Mouse (Mus musculus) neural tube, embryonic 13.5 days (tissue): ENCODE measurements around the gene Haus5. TPM values are rescaled to one million over a fixed set of nuclear protein-coding genes. Genes with fewer than 3 reads are reported as not detected.

Experiments
- polyA plus RNA-seq: library from polyadenylated mRNA; unstranded; fragments of >200 nt; fragmentation: Nextera tagmentation; extraction: Ambion mirVana; gene quantifications from 2 replicates; pipeline ENCODE4 v1.2.1, GENCODE M21; 2015

Haus5 gene
- polyA plus RNA-seq, 1 experiment from 2014 or later = 22.0 TPM

Other genes starting within 250 kb of the Haus5 start
- 1.0 TPM in 1 of 2 replicates, not detected in the other for gene Hcst, start 245.1 kb downstream of the Haus5 start, polyA plus RNA-seq
- gene Nfkbid, start 243.3 kb downstream of the Haus5 start, polyA plus RNA-seq = 1.9 and 2.8 TPM in 2 replicates
- gene Aplp1, start 219.5 kb downstream of the Haus5 start, polyA plus RNA-seq = 528 and 571 TPM in 2 replicates
- gene Kirrel2, start 207.3 kb downstream of the Haus5 start, polyA plus RNA-seq = 3.3 and 3.9 TPM in 2 replicates
- 0.77 and 1.0 TPM in 2 replicates for gene Nphs1, start 206.7 kb downstream of the Haus5 start, polyA plus RNA-seq
- not detected in 2 replicates for gene Prodh2, start 171.4 kb downstream of the Haus5 start, polyA plus RNA-seq
- gene Arhgap33, start 129.9 kb downstream of the Haus5 start, polyA plus RNA-seq = 86.8 and 95.2 TPM in 2 replicates
- gene Hspb6, start 112.8 kb downstream of the Haus5 start, polyA plus RNA-seq = 6.6 TPM in 2 replicates
- gene Proser3, start 112.7 kb downstream of the Haus5 start, polyA plus RNA-seq = 6.7 and 8.6 TPM in 2 replicates
- 60.9 and 62.9 TPM in 2 replicates for gene Lin37, start 105.2 kb downstream of the Haus5 start, polyA plus RNA-seq
- gene U2af1l4, start 101.7 kb downstream of the Haus5 start, polyA plus RNA-seq = 92.6 and 113 TPM in 2 replicates
- 14.5 and 15.1 TPM in 2 replicates for gene Gm49396, start 101.7 kb downstream of the Haus5 start, polyA plus RNA-seq
- 126 and 147 TPM in 2 replicates for gene Psenen, start 101.4 kb downstream of the Haus5 start, polyA plus RNA-seq
- gene Igflr1, start 99.6 kb downstream of the Haus5 start, polyA plus RNA-seq = 4.8 and 6.0 TPM in 2 replicates
- 9.0 and 9.9 TPM in 2 replicates for gene Kmt2b, start 76.3 kb downstream of the Haus5 start, polyA plus RNA-seq
- 0.36 and 0.50 TPM in 2 replicates for gene Zbtb32, start 66.1 kb downstream of the Haus5 start, polyA plus RNA-seq
- gene Upk1a, start 52.1 kb downstream of the Haus5 start, polyA plus RNA-seq = 0.49 and 0.62 TPM in 2 replicates
- 1,295 and 1,305 TPM in 2 replicates for gene Cox6b1, start 38.8 kb downstream of the Haus5 start, polyA plus RNA-seq
- gene Etv2, start 29.1 kb downstream of the Haus5 start, polyA plus RNA-seq = not detected in 2 replicates
- gene Rbm42, start 14.7 kb downstream of the Haus5 start, polyA plus RNA-seq = 137 and 142 TPM in 2 replicates
- gene Pmis2, start 6.6 kb upstream of the Haus5 start, polyA plus RNA-seq = not detected in 2 replicates
- not detected in 2 replicates for gene 2200002J24Rik, start 33.9 kb upstream of the Haus5 start, polyA plus RNA-seq
- 0.80 and 1.6 TPM in 2 replicates for gene Atp4a, start 47.2 kb upstream of the Haus5 start, polyA plus RNA-seq
- 253 and 272 TPM in 2 replicates for gene Tmem147, start 64.5 kb upstream of the Haus5 start, polyA plus RNA-seq
- 1.6 and 2.9 TPM in 2 replicates for gene Gapdhs, start 78.7 kb upstream of the Haus5 start, polyA plus RNA-seq
- 1.2 and 2.8 TPM in 2 replicates for gene Sbsn, start 86.5 kb upstream of the Haus5 start, polyA plus RNA-seq
- 1.0 TPM in 1 of 2 replicates, not detected in the other for gene Dmkn, start 98.8 kb upstream of the Haus5 start, polyA plus RNA-seq
- gene Krtdap, start 122.9 kb upstream of the Haus5 start, polyA plus RNA-seq = 0.85 TPM in 1 of 2 replicates, not detected in the other
- 0.32 TPM in 1 of 2 replicates, not detected in the other for gene Ffar2, start 158.8 kb upstream of the Haus5 start, polyA plus RNA-seq
- not detected in 2 replicates for gene Ffar3, start 191.2 kb upstream of the Haus5 start, polyA plus RNA-seq
- not detected in 2 replicates for gene Ffar1, start 196.6 kb upstream of the Haus5 start, polyA plus RNA-seq
- 0.43 TPM in 1 of 2 replicates, not detected in the other for gene Cd22, start 215.3 kb upstream of the Haus5 start, polyA plus RNA-seq
- gene Mag, start 249.9 kb upstream of the Haus5 start, polyA plus RNA-seq = 2.6 and 3.1 TPM in 2 replicates